Mouse (Mus musculus) neural tube, embryonic 13.5 days (tissue): ENCODE measurements at regions not wholly inside any gene's neighbourhood (a gene's known extent, or its start where the extent isn't known, plus 50 kb on each side); places are given as distances from the start of the nearest gene placed in this dataset.

Experiments
- ATAC-seq: fragments of 200-750 bp; cut with Nextera tagmentation; 2 replicates; pipeline ENCODE4 v1.8.0; 2017; ENCODE audit warnings: low read depth, mild to moderate bottlenecking, moderate TSS enrichment, moderate library complexity
- H3K27ac ChIP-seq: fragments of 300-500 bp; sonication (generic); replicated peaks from 2 replicates; pipeline ENCODE4 v1.5.1; 2015; ENCODE audit warnings: moderate library complexity, mild to moderate bottlenecking, inconsistent platforms
- H3K27me3 ChIP-seq: fragments of 300-500 bp; sonication (generic); 2 replicates; pipeline ENCODE4 v1.6.1; 2015; ENCODE audit warnings: mild to moderate bottlenecking, inconsistent platforms
- H3K36me3 ChIP-seq: fragments of 300-500 bp; sonication (generic); 2 replicates; pipeline ENCODE4 v1.6.1; 2015; ENCODE audit warnings: mild to moderate bottlenecking, inconsistent platforms
- H3K4me1 ChIP-seq: fragments of 300-500 bp; sonication (generic); replicated peaks from 2 replicates; pipeline ENCODE4 v1.6.1; 2015; ENCODE audit warnings: inconsistent platforms
- H3K4me2 ChIP-seq: fragments of 300-500 bp; sonication (generic); 2 replicates; pipeline ENCODE4 v1.6.1; 2015; ENCODE audit warnings: inconsistent platforms, mild to moderate bottlenecking, moderate library complexity
- H3K4me3 ChIP-seq: fragments of 300-500 bp; sonication (generic); 2 replicates; pipeline ENCODE4 v1.5.1; 2015; ENCODE audit warnings: mild to moderate bottlenecking, inconsistent platforms
- H3K9ac ChIP-seq: fragments of 300-500 bp; sonication (generic); 2 replicates; pipeline ENCODE4 v1.6.1; 2015; ENCODE audit warnings: moderate library complexity, mild to moderate bottlenecking, inconsistent platforms
- H3K9me3 ChIP-seq: fragments of 300-500 bp; sonication (generic); 2 replicates; pipeline ENCODE4 v1.6.1; 2016; ENCODE audit warnings: inconsistent platforms
- WGBS: fragments of 180-500 bp; shearing (Covaris S2); methylation state at CpG from one replicate; pipeline ENCODE4 v1.1.7; 2015; 5-methylcytosine and 5-hydroxymethylcytosine counted together

- Histone ChIP-seq H3K36me3 (no peaks in the 10 kb centered on the region), H3K27ac (no peak overlapping the region), H3K27me3 (no peaks in the 10 kb centered on the region), H3K4me2 (no peak overlapping the region), H3K4me1 (no peaks in the 10 kb centered on the region), H3K9me3 (no peaks in the 10 kb centered on the region), H3K4me3 (no peak overlapping the region), H3K9ac (no peak overlapping the region)
- ATAC-seq = no peak
Observed at GRCm38 (mm10) chr2:45475996-45476395, 358.8 kb upstream of the Zeb2 start.

- Histone ChIP-seq H3K4me2 (no peak overlapping the region), H3K9me3 (no peaks in the 10 kb centered on the region), H3K36me3 (no peaks in the 10 kb centered on the region), H3K4me1 (no peaks in the 10 kb centered on the region), H3K27ac (no peak overlapping the region), H3K27me3 (no peaks in the 10 kb centered on the region), H3K4me3 (no peak overlapping the region), H3K9ac (no peak overlapping the region)
- WGBS = 90% methylated on average over 4 of the region's 4 CpGs
- ATAC-seq = no peak
Observed at GRCm38 (mm10) chr2:45464306-45464705, 347.1 kb upstream of the Zeb2 start.

GRCm38 (mm10) chr2:45459410-45459809 lies 342.2 kb upstream of the Zeb2 start:
- Histone ChIP-seq H3K9me3 (no peaks in the 10 kb centered on the region), H3K4me1 (no peaks in the 10 kb centered on the region), H3K9ac (no peak overlapping the region), H3K36me3 (no peaks in the 10 kb centered on the region), H3K27me3 (no peaks in the 10 kb centered on the region), H3K4me3 (no peak overlapping the region), H3K4me2 (no peak overlapping the region), H3K27ac (no peak overlapping the region)
- no peak for ATAC-seq

GRCm38 (mm10) chr2:45454811-45455210 lies 337.6 kb upstream of the Zeb2 start:
- no peaks in the 10 kb centered on the region for H3K9me3 ChIP-seq
- H3K36me3 ChIP-seq = no peaks in the 10 kb centered on the region
- no peak overlapping the region for H3K4me3 ChIP-seq
- no peak for ATAC-seq
- no peak overlapping the region for H3K27ac ChIP-seq
- no peak overlapping the region for H3K4me2 ChIP-seq
- WGBS = 95% methylated on average over 2 of the region's 2 CpGs
- no peaks in the 10 kb centered on the region for H3K27me3 ChIP-seq
- H3K9ac ChIP-seq = no peak overlapping the region
- no peaks in the 10 kb centered on the region for H3K4me1 ChIP-seq

GRCm38 (mm10) chr2:45439146-45439545 lies 322.0 kb upstream of the Zeb2 start:
- no peak overlapping the region for H3K4me2 ChIP-seq
- WGBS = 76% methylated on average over 4 of the region's 4 CpGs

GRCm38 (mm10) chr2:45438739-45439138 lies 321.5 kb upstream of the Zeb2 start:
- Histone ChIP-seq H3K9ac (no peak overlapping the region), H3K4me3 (no peak overlapping the region), H3K4me2 (no peak overlapping the region), H3K27me3 (no peaks in the 10 kb centered on the region), H3K4me1 (peaks cover 10% of the 10 kb centered on the region; the same call in 1 of the 2 replicates), H3K27ac (no peak overlapping the region), H3K9me3 (no peaks in the 10 kb centered on the region), H3K36me3 (no peaks in the 10 kb centered on the region)
- WGBS = 85% methylated on average over 9 of the region's 9 CpGs
- ATAC-seq = no peak

More at GRCm38 (mm10) chr2:45439146-45439545, 322.0 kb upstream of the Zeb2 start:
- no peak overlapping the region for H3K27ac ChIP-seq
- no peaks in the 10 kb centered on the region for H3K36me3 ChIP-seq
- H3K27me3 ChIP-seq = no peaks in the 10 kb centered on the region
- H3K4me3 ChIP-seq = no peak overlapping the region
- H3K9me3 ChIP-seq = no peaks in the 10 kb centered on the region
- peaks cover 10% of the 10 kb centered on the region; the same call in 1 of the 2 replicates for H3K4me1 ChIP-seq
- H3K9ac ChIP-seq = no peak overlapping the region
- ATAC-seq = no peak

- 55% methylated on average over 6 of the region's 6 CpGs for WGBS
- H3K4me2 ChIP-seq = no peak overlapping the region
- no peak overlapping the region for H3K9ac ChIP-seq
- no peak overlapping the region for H3K4me3 ChIP-seq
- no peak for ATAC-seq
- H3K27me3 ChIP-seq = no peaks in the 10 kb centered on the region
- no peaks in the 10 kb centered on the region for H3K36me3 ChIP-seq
- H3K9me3 ChIP-seq = no peaks in the 10 kb centered on the region
- no peak overlapping the region for H3K27ac ChIP-seq
- peaks cover 10% of the 10 kb centered on the region; the same call in 1 of the 2 replicates for H3K4me1 ChIP-seq
Observed at GRCm38 (mm10) chr2:45435261-45435980, 318.2 kb upstream of the Zeb2 start.

GRCm38 (mm10) chr2:45434789-45435188 lies 317.6 kb upstream of the Zeb2 start:
- Histone ChIP-seq H3K4me3 (no peak overlapping the region), H3K27ac (no peak overlapping the region), H3K36me3 (no peaks in the 10 kb centered on the region), H3K4me2 (no peak overlapping the region), H3K9ac (no peak overlapping the region), H3K9me3 (no peaks in the 10 kb centered on the region), H3K27me3 (no peaks in the 10 kb centered on the region), H3K4me1 (peaks cover 10% of the 10 kb centered on the region; the same call in 1 of the 2 replicates)
- ATAC-seq = no peak
- 87% methylated on average over 5 of the region's 5 CpGs for WGBS

- no peak for ATAC-seq
- Histone ChIP-seq H3K4me3 (no peak overlapping the region), H3K36me3 (no peaks in the 10 kb centered on the region), H3K27me3 (no peaks in the 10 kb centered on the region), H3K4me2 (no peak overlapping the region), H3K9ac (no peak overlapping the region), H3K9me3 (no peaks in the 10 kb centered on the region), H3K4me1 (peaks cover 10% of the 10 kb centered on the region; the same call in 1 of the 2 replicates), H3K27ac (no peak overlapping the region)
- WGBS = 85% methylated on average over 1 of the region's 1 CpGs
Observed at GRCm38 (mm10) chr2:45434169-45434568, 317.0 kb upstream of the Zeb2 start.

GRCm38 (mm10) chr2:45431366-45431765 lies 314.2 kb upstream of the Zeb2 start:
- no peak overlapping the region for H3K4me3 ChIP-seq
- H3K27me3 ChIP-seq = no peaks in the 10 kb centered on the region
- no peaks in the 10 kb centered on the region for H3K36me3 ChIP-seq
- H3K9ac ChIP-seq = no peak overlapping the region
- ATAC-seq = no peak
- no peaks in the 10 kb centered on the region for H3K9me3 ChIP-seq
- peaks cover 10% of the 10 kb centered on the region; the same call in 1 of the 2 replicates for H3K4me1 ChIP-seq
- no peak overlapping the region for H3K4me2 ChIP-seq
- H3K27ac ChIP-seq = no peak overlapping the region
- 90% methylated on average over 4 of the region's 4 CpGs for WGBS

GRCm38 (mm10) chr2:45421774-45422173 lies 304.6 kb upstream of the Zeb2 start:
- Histone ChIP-seq H3K9me3 (no peaks in the 10 kb centered on the region), H3K27me3 (no peaks in the 10 kb centered on the region), H3K27ac (no peak overlapping the region), H3K9ac (no peak overlapping the region), H3K36me3 (no peaks in the 10 kb centered on the region), H3K4me1 (no peaks in the 10 kb centered on the region), H3K4me2 (no peak overlapping the region), H3K4me3 (no peak overlapping the region)
- ATAC-seq = no peak
- WGBS = 96% methylated on average over 1 of the region's 1 CpGs

GRCm38 (mm10) chr2:45408136-45408535 lies 290.9 kb upstream of the Zeb2 start:
- ATAC-seq = no peak
- no peak overlapping the region for H3K4me3 ChIP-seq
- no peaks in the 10 kb centered on the region for H3K9me3 ChIP-seq
- no peaks in the 10 kb centered on the region for H3K36me3 ChIP-seq
- peaks cover 17% of the 10 kb centered on the region for H3K4me1 ChIP-seq
- 89% methylated on average over 8 of the region's 8 CpGs for WGBS
- no peak overlapping the region for H3K9ac ChIP-seq
- H3K4me2 ChIP-seq = no peak overlapping the region
- no peak overlapping the region for H3K27ac ChIP-seq
- H3K27me3 ChIP-seq = no peaks in the 10 kb centered on the region

- peak; percentile 53 for ATAC-seq
- Histone ChIP-seq H3K9ac (no peak overlapping the region), H3K27me3 (no peaks in the 10 kb centered on the region), H3K9me3 (no peaks in the 10 kb centered on the region), H3K27ac (peak overlapping the region; percentile 24; the same call in 1 of the 2 replicates), H3K4me2 (no peak overlapping the region), H3K4me1 (peaks cover 8% of the 10 kb centered on the region), H3K36me3 (no peaks in the 10 kb centered on the region), H3K4me3 (no peak overlapping the region)
Observed at GRCm38 (mm10) chr2:45389902-45390492, 272.8 kb upstream of the Zeb2 start.
